Mouse (Mus musculus): ENCODE results near the gene Krtap5-4. TPM values are rescaled to one million over a fixed set of nuclear protein-coding genes. Genes with fewer than 3 reads are reported as not detected.
"Not testable (repeated sequence)": the region's sequence is repeated elsewhere in the genome, so short reads cannot be mapped to it uniquely, and the experiment has no call there.

The Krtap5-4 gene
- total RNA-seq, 1 experiment from 2014 or later, result not detected

- ATAC-seq (ENCODE audit: extremely low read depth, insufficient number of reproducible peaks, low FRiP score, poor library complexity, severe bottlenecking), result no peak
Observed at GRCm38 (mm10) chr7:142319124-142319523, 15.8 kb downstream of the Krtap5-4 start.

- ATAC-seq (ENCODE audit: extremely low read depth, insufficient number of reproducible peaks, low FRiP score, poor library complexity, severe bottlenecking), result no peak
Observed at GRCm38 (mm10) chr7:142320906-142321305, 17.6 kb downstream of the Krtap5-4 start.

GRCm38 (mm10) chr7:142321637-142322306, 18.4 kb downstream of the Krtap5-4 start:
- ATAC-seq (ENCODE audit: extremely low read depth, insufficient number of reproducible peaks, low FRiP score, poor library complexity, severe bottlenecking), result not testable (repeated sequence)

GRCm38 (mm10) chr7:142322641-142323040, 19.3 kb downstream of the Krtap5-4 start:
- ATAC-seq (ENCODE audit: extremely low read depth, insufficient number of reproducible peaks, low FRiP score, poor library complexity, severe bottlenecking), result no peak

GRCm38 (mm10) chr7:142323396-142324117, 20.2 kb downstream of the Krtap5-4 start:
- ATAC-seq (ENCODE audit: extremely low read depth, insufficient number of reproducible peaks, low FRiP score, poor library complexity, severe bottlenecking), result no peak

- ATAC-seq (ENCODE audit: extremely low read depth, insufficient number of reproducible peaks, low FRiP score, poor library complexity, severe bottlenecking), result no peak
Observed at GRCm38 (mm10) chr7:142326714-142327445, 23.5 kb downstream of the Krtap5-4 start.

GRCm38 (mm10) chr7:142328507-142328906, 25.2 kb downstream of the Krtap5-4 start:
- no peak for ATAC-seq (ENCODE audit: extremely low read depth, insufficient number of reproducible peaks, low FRiP score, poor library complexity, severe bottlenecking)

GRCm38 (mm10) chr7:142330271-142330724, 26.9 kb downstream of the Krtap5-4 start:
- no peak for ATAC-seq (ENCODE audit: extremely low read depth, insufficient number of reproducible peaks, low FRiP score, poor library complexity, severe bottlenecking)

GRCm38 (mm10) chr7:142331281-142331680, 27.9 kb downstream of the Krtap5-4 start:
- no peak for ATAC-seq (ENCODE audit: extremely low read depth, insufficient number of reproducible peaks, low FRiP score, poor library complexity, severe bottlenecking)

- not testable (repeated sequence) for ATAC-seq (ENCODE audit: extremely low read depth, insufficient number of reproducible peaks, low FRiP score, poor library complexity, severe bottlenecking)
Observed at GRCm38 (mm10) chr7:142332741-142333140, 29.4 kb downstream of the Krtap5-4 start.

- ATAC-seq (ENCODE audit: extremely low read depth, insufficient number of reproducible peaks, low FRiP score, poor library complexity, severe bottlenecking), result peak; percentile 77
Observed at GRCm38 (mm10) chr7:142334246-142334645, 30.9 kb downstream of the Krtap5-4 start.

GRCm38 (mm10) chr7:142335151-142335550, 31.8 kb downstream of the Krtap5-4 start:
- ATAC-seq (ENCODE audit: extremely low read depth, insufficient number of reproducible peaks, low FRiP score, poor library complexity, severe bottlenecking), result no peak

GRCm38 (mm10) chr7:142340269-142340970, 37.1 kb downstream of the Krtap5-4 start:
- ATAC-seq (ENCODE audit: extremely low read depth, insufficient number of reproducible peaks, low FRiP score, poor library complexity, severe bottlenecking), result peak; percentile 97

GRCm38 (mm10) chr7:142341564-142342246, 38.4 kb downstream of the Krtap5-4 start:
- no peak for ATAC-seq (ENCODE audit: extremely low read depth, insufficient number of reproducible peaks, low FRiP score, poor library complexity, severe bottlenecking)

- ATAC-seq (ENCODE audit: extremely low read depth, insufficient number of reproducible peaks, low FRiP score, poor library complexity, severe bottlenecking), result no peak
Observed at GRCm38 (mm10) chr7:142342247-142342640, 38.9 kb downstream of the Krtap5-4 start.

GRCm38 (mm10) chr7:142347542-142347941, 44.2 kb downstream of the Krtap5-4 start:
- no peak for ATAC-seq (ENCODE audit: extremely low read depth, insufficient number of reproducible peaks, low FRiP score, poor library complexity, severe bottlenecking)

GRCm38 (mm10) chr7:142349308-142349961, 46.1 kb downstream of the Krtap5-4 start:
- no peak for ATAC-seq (ENCODE audit: extremely low read depth, insufficient number of reproducible peaks, low FRiP score, poor library complexity, severe bottlenecking)

GRCm38 (mm10) chr7:142351569-142351968, 48.2 kb downstream of the Krtap5-4 start:
- no peak for ATAC-seq (ENCODE audit: extremely low read depth, insufficient number of reproducible peaks, low FRiP score, poor library complexity, severe bottlenecking)
